Mouse (Mus musculus) T-cell, adult 66 days (primary cell): ENCODE data around the gene Rtl9. TPM values are rescaled to one million over a fixed set of nuclear protein-coding genes. Genes with fewer than 3 reads are reported as not detected.

Source experiments
- total RNA-seq, 2 experiments: library from RNA; stranded (reverse); gene quantifications; 3 replicates in 1 of 2; 4 replicates in 1 of 2; pipeline ENCODE4 v1.2.4; 2023

Rtl9 gene
- not detected for total RNA-seq

DNA sequence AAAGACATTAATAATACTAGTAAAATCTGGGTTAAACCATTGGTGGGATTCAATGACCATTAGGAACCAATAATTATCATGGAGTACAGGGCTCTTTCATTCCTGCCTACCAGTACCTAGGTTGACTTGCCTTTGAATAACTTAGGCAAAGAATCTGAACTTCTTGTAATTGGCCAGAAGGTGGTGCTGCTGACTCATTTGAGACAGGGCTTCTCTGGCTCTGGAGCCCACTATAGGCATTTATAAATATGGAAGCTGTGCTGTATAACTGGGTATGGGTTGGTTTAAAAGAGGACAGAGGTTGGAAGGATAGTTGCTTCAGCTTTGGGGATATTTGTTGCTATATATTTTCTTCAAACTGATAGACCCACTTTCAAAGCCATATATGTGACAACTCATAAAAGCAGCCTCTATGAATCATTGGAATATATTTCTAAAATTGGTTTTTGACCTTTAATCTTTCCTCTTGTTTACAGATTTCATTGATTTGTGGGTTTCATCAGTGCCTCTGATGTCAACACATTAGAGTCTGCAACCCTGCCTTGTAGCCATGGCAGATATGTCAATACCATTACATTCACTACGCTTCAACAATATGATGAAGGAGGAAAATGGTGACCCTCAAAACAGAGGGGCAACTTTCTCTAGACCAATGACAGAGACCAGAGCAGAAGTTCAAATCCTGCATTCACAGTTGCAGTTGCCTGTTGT is at the start of gene Rtl9:
TSS of gene Rtl9 (plus strand) at position 551 of the 711 bp plus-strand sequence.

Other genes starting within 250 kb of the Rtl9 start
- 1 to 10 TPM; 7.5 to 9.4 TPM for gene Ammecr1, start 132.9 kb upstream of the Rtl9 start, total RNA-seq